Mouse (Mus musculus): ENCODE measurements around the gene Olfr281. TPM values are rescaled to one million over a fixed set of nuclear protein-coding genes. Genes with fewer than 3 reads are reported as not detected.

Gene Olfr281
- polyA plus RNA-seq, 1 experiment from 2014 or later: not detected

DNA sequence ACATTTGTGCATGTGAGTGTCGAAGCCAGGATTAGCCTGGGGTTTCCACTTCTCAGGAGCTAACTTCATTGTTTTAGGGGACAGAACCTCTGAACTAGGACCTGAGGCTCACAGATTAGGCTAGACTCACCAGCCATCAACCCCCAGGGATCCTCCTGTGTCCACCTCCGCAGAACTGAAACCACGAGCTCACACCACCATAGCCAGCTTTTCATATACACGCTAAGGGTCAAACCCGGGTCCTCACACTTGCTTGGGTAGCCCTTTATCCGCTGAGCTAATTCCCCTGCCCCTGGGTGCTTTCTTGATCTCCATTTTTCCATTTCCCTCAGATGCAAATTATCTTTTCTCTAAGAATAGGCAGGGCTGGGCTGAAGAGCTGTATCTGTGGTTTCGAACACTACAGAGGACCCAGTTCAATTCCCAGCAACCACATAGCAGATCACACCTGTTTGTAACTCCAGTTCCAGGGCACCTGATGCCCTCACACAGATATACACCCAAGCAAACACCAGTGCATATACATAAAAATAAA, 27.2 kb downstream of the Olfr281 start:
- Histone ChIP-seq H3K27ac (ENCODE audit: low read length) (no peak overlapping the region), H3K4me2 (ENCODE audit: low read depth, low read length) (no peak overlapping the region), H3K36me3 (ENCODE audit: control insufficient read depth, insufficient read depth, low read length) (no peaks in the 10 kb centered on the region), H3K27me3 (replicated peaks; ENCODE audit: control insufficient read depth, insufficient read depth, low read length) (no peaks in the 10 kb centered on the region), H3K9me3 (ENCODE audit: control insufficient read depth, low read length) (no peaks in the 10 kb centered on the region), H3K4me1 (ENCODE audit: control insufficient read depth, insufficient read depth, low read length) (no peaks in the 10 kb centered on the region), H3K9ac (ENCODE audit: low read depth, low read length) (no peak overlapping the region), H3K4me3 (ENCODE audit: low read length) (no peak overlapping the region)
- WGBS: 77% methylated on average over 7 of the region's 7 CpGs
- ATAC-seq: no peak

GRCm38 (mm10) chr15:98482701-98483100, 30.3 kb downstream of the Olfr281 start, which contains the start of gene Lalba:
TSS of gene Lalba (minus strand) at chr15:98482721.
- Histone ChIP-seq H3K4me1 (ENCODE audit: control insufficient read depth, insufficient read depth, low read length) (no peaks in the 10 kb centered on the region), H3K4me3 (ENCODE audit: low read length) (no peak within 1 kb of the TSS), H3K4me2 (ENCODE audit: low read depth, low read length) (no peak within 1 kb of the TSS), H3K9me3 (ENCODE audit: control insufficient read depth, low read length) (no peaks in the 10 kb centered on the region), H3K27ac (ENCODE audit: low read length) (no peak within 1 kb of the TSS), H3K9ac (ENCODE audit: low read depth, low read length) (no peak within 1 kb of the TSS), H3K36me3 (ENCODE audit: control insufficient read depth, insufficient read depth, low read length) (no peaks in the 10 kb centered on the region), H3K27me3 (replicated peaks; ENCODE audit: control insufficient read depth, insufficient read depth, low read length) (no peaks in the 10 kb centered on the region)
- WGBS: 58% methylated on average over 3 of the region's 3 CpGs
- ATAC-seq: no peak

GRCm38 (mm10) chr15:98483907-98484886, 31.8 kb downstream of the Olfr281 start:
- Histone ChIP-seq H3K36me3 (ENCODE audit: control insufficient read depth, insufficient read depth, low read length) (no peaks in the 10 kb centered on the region), H3K4me3 (ENCODE audit: low read length) (no peak overlapping the region), H3K4me2 (ENCODE audit: low read depth, low read length) (no peak overlapping the region), H3K4me1 (ENCODE audit: control insufficient read depth, insufficient read depth, low read length) (no peaks in the 10 kb centered on the region), H3K27me3 (replicated peaks; ENCODE audit: control insufficient read depth, insufficient read depth, low read length) (no peaks in the 10 kb centered on the region), H3K9ac (ENCODE audit: low read depth, low read length) (no peak overlapping the region), H3K27ac (ENCODE audit: low read length) (no peak overlapping the region), H3K9me3 (ENCODE audit: control insufficient read depth, low read length) (no peaks in the 10 kb centered on the region)
- ATAC-seq: no peak
- WGBS: 54% methylated on average over 18 of the region's 18 CpGs

GRCm38 (mm10) chr15:98486433-98487021, 34.1 kb downstream of the Olfr281 start:
- Histone ChIP-seq H3K4me2 (ENCODE audit: low read depth, low read length) (no peak overlapping the region), H3K36me3 (ENCODE audit: control insufficient read depth, insufficient read depth, low read length) (no peaks in the 10 kb centered on the region), H3K9ac (ENCODE audit: low read depth, low read length) (no peak overlapping the region), H3K4me3 (ENCODE audit: low read length) (no peak overlapping the region), H3K4me1 (ENCODE audit: control insufficient read depth, insufficient read depth, low read length) (no peaks in the 10 kb centered on the region), H3K27ac (ENCODE audit: low read length) (no peak overlapping the region), H3K9me3 (ENCODE audit: control insufficient read depth, low read length) (no peaks in the 10 kb centered on the region), H3K27me3 (replicated peaks; ENCODE audit: control insufficient read depth, insufficient read depth, low read length) (no peaks in the 10 kb centered on the region)
- 96% methylated on average over 8 of the region's 8 CpGs for WGBS
- ATAC-seq: no peak

DNA sequence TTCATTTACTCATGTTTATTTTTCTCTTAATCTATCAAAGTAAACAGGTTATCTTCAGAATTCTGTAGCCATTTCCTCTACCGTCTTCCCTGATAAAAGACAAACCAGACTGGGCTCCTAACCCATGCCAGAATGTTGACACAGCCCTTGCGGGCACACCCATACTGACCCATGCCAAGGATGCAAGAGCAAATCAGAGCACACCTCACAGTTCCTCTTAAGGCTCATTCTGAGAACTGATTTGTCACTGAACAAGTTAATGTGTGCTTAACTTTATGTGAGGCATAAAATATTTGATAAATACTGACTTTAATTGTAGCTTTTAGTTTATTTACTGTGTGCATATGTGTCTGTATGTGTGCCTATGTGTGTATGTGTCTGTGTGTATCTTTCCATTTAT, 38.9 kb downstream of the Olfr281 start:
- no peaks in the 10 kb centered on the region for H3K27me3 ChIP-seq (replicated peaks; ENCODE audit: control insufficient read depth, insufficient read depth, low read length)
- H3K4me1 ChIP-seq (ENCODE audit: control insufficient read depth, insufficient read depth, low read length): no peaks in the 10 kb centered on the region
- no peak overlapping the region for H3K4me2 ChIP-seq (ENCODE audit: low read depth, low read length)
- no peak overlapping the region for H3K4me3 ChIP-seq (ENCODE audit: low read length)
- WGBS: 47% methylated on average over 2 of the region's 2 CpGs
- ATAC-seq: no peak
- no peak overlapping the region for H3K27ac ChIP-seq (ENCODE audit: low read length)
- H3K9ac ChIP-seq (ENCODE audit: low read depth, low read length): no peak overlapping the region
- H3K36me3 ChIP-seq (ENCODE audit: control insufficient read depth, insufficient read depth, low read length): no peaks in the 10 kb centered on the region
- no peaks in the 10 kb centered on the region for H3K9me3 ChIP-seq (ENCODE audit: control insufficient read depth, low read length)

DNA sequence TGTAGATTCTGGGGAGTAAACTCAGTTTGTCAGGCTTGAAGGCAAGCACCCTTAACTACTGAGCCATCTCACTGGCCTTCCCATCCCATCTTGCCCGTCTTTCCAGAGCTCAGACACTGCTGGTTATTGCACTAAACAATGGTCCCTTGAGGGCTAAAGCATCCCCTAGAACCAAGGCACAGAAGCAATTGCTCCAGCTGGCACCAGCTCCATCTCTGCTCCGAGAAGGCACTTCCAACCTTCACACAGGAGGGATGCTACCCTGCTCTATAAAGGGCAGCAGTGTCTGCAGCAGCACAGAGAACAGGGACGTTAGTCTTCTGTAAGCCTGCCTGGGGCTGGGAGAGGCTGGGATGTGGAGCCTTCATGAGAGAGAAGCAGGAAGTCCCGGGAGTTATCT, 39.7 kb downstream of the Olfr281 start, which contains the start of gene Olfr279:
Gene Olfr279 (plus strand): TSS at position 301 of the 400 bp plus-strand sequence.
- no peak for ATAC-seq
- Histone ChIP-seq H3K27me3 (replicated peaks; ENCODE audit: control insufficient read depth, insufficient read depth, low read length) (no peaks in the 10 kb centered on the region), H3K4me2 (ENCODE audit: low read depth, low read length) (no peak within 1 kb of the TSS), H3K36me3 (ENCODE audit: control insufficient read depth, insufficient read depth, low read length) (no peaks in the 10 kb centered on the region), H3K9me3 (ENCODE audit: control insufficient read depth, low read length) (no peaks in the 10 kb centered on the region), H3K27ac (ENCODE audit: low read length) (no peak within 1 kb of the TSS), H3K4me1 (ENCODE audit: control insufficient read depth, insufficient read depth, low read length) (no peaks in the 10 kb centered on the region), H3K4me3 (ENCODE audit: low read length) (no peak within 1 kb of the TSS), H3K9ac (ENCODE audit: low read depth, low read length) (no peak within 1 kb of the TSS)
- WGBS: 54% methylated on average over 4 of the region's 4 CpGs

- WGBS: 85% methylated on average over 17 of the region's 17 CpGs
- Histone ChIP-seq H3K27me3 (replicated peaks; ENCODE audit: control insufficient read depth, insufficient read depth, low read length) (no peaks in the 10 kb centered on the region), H3K36me3 (ENCODE audit: control insufficient read depth, insufficient read depth, low read length) (no peaks in the 10 kb centered on the region), H3K4me1 (ENCODE audit: control insufficient read depth, insufficient read depth, low read length) (no peaks in the 10 kb centered on the region), H3K4me3 (ENCODE audit: low read length) (no peak overlapping the region), H3K9ac (ENCODE audit: low read depth, low read length) (no peak overlapping the region), H3K9me3 (ENCODE audit: control insufficient read depth, low read length) (no peaks in the 10 kb centered on the region), H3K27ac (ENCODE audit: low read length) (no peak overlapping the region), H3K4me2 (ENCODE audit: low read depth, low read length) (no peak overlapping the region)
- no peak for ATAC-seq
Measured at GRCm38 (mm10) chr15:98497631-98498030, 45.2 kb downstream of the Olfr281 start.

DNA sequence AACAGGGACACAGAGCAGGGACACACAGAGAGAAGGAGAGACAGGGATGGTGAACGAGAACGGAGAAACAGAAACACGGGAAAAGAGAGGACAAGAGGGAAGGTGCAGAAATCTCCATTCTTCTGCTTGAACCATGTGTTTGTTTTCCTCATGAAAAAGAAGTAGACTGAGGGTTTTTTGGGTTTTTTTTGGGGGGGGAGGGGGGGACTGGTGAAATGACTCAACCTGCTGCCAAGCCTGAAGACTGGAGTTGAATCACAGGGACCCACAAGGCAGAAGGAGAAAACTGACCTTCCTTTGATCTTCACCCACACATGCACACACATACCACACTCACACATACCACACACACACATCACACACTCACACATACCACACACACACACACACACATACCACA, 50.9 kb downstream of the Olfr281 start:
- 82% methylated on average over 3 of the region's 3 CpGs for WGBS
- H3K4me2 ChIP-seq (ENCODE audit: low read depth, low read length): no peak overlapping the region
- ATAC-seq: no peak
- no peak overlapping the region for H3K9ac ChIP-seq (ENCODE audit: low read depth, low read length)
- no peaks in the 10 kb centered on the region for H3K27me3 ChIP-seq (replicated peaks; ENCODE audit: control insufficient read depth, insufficient read depth, low read length)
- no peaks in the 10 kb centered on the region for H3K36me3 ChIP-seq (ENCODE audit: control insufficient read depth, insufficient read depth, low read length)
- no peaks in the 10 kb centered on the region for H3K4me1 ChIP-seq (ENCODE audit: control insufficient read depth, insufficient read depth, low read length)
- H3K27ac ChIP-seq (ENCODE audit: low read length): no peak overlapping the region
- H3K4me3 ChIP-seq (ENCODE audit: low read length): no peak overlapping the region
- no peaks in the 10 kb centered on the region for H3K9me3 ChIP-seq (ENCODE audit: control insufficient read depth, low read length)

DNA sequence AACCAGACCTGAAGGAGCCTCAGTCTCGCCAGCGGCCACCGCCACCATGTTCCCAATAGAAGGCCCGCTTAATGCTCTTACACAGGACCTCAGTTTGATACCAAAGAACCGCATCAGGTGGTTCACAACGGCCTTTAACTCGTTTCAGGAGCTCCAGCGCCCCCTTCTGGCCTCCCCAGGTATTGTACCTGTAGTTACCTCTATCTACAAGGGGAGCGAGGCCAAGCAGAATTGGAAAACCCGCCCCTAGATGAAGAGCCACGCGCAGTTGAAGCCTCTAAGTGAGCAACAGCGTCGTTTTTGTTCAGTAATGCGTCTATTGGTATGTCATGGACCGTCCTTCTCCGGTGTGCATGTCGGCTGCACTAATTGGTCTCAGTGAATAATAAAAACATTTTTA, 52.1 kb downstream of the Olfr281 start:
- no peaks in the 10 kb centered on the region for H3K36me3 ChIP-seq (ENCODE audit: control insufficient read depth, insufficient read depth, low read length)
- no peak overlapping the region for H3K4me3 ChIP-seq (ENCODE audit: low read length)
- ATAC-seq: no peak
- no peaks in the 10 kb centered on the region for H3K4me1 ChIP-seq (ENCODE audit: control insufficient read depth, insufficient read depth, low read length)
- H3K27me3 ChIP-seq (replicated peaks; ENCODE audit: control insufficient read depth, insufficient read depth, low read length): no peaks in the 10 kb centered on the region
- no peak overlapping the region for H3K4me2 ChIP-seq (ENCODE audit: low read depth, low read length)
- WGBS: 16% methylated on average over 18 of the region's 18 CpGs
- no peak overlapping the region for H3K9ac ChIP-seq (ENCODE audit: low read depth, low read length)
- no peak overlapping the region for H3K27ac ChIP-seq (ENCODE audit: low read length)
- H3K9me3 ChIP-seq (ENCODE audit: control insufficient read depth, low read length): no peaks in the 10 kb centered on the region

All from intestine, embryonic 16.5 days (tissue).